ENCODE assay signal across 8 mouse cellular contexts in the genomic region with DNA sequence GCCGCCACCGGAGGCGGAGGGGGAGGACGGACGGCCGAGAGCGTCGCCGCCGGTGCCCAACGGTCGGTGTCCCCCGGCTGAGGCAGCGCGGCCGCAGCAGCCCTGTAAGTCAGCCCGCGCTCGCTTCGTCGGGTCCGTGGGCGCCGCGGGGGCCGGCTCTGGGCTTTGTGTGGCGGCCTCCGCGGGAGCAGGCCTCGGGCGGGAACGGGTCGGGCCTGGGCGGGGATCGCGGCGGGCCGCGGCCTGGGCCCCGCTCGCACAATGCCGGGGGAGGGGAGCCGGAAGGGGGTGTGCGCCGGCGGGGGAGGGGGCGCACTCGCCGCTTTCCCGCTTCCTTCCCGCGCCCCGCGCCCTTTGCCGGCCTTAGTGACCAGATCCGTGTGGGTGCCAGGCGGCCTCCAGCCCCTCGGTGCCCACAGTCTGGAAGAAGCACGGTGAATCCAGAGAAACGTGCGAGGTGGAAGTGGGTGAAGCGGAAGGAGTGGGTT. TPM values are rescaled to one million over a fixed set of nuclear protein-coding genes. Genes with fewer than 3 reads are reported as not detected.
DNase-seq lines count a peak whose midpoint lies in the region; ATAC-seq and TF ChIP-seq lines count a peak whose summit lies in the region.

No protein-coding gene starts in this region.

- WGBS in heart, adult 2 months, result under 1% methylated on average over 45 of the region's 62 CpGs
- WGBS in lung, adult 2 months, result under 1% methylated on average over 42 of the region's 62 CpGs
- 1% methylated on average over 48 of the region's 62 CpGs for WGBS in neural tube, embryonic 12.5 days

- intact Hi-C loops in heart, adult 2 months (cut with DNase I), result loop anchor here (1.0 to 2.0 kb wide), 2 partner anchors 34 to 247 kb away; partner anchors contain the start of gene Laptm4a

- peak overlapping the region; percentile 96 for H3K9ac ChIP-seq in heart, adult 2 months (ENCODE audit: low read depth, low read length)
- H3K9ac ChIP-seq in neural tube, embryonic 12.5 days, result peak overlapping the region; percentile 99

- H3K27me3 ChIP-seq in G1E (ENCODE audit: insufficient read depth, low read length), result no peaks in the 10 kb centered on the region
- H3K27me3 ChIP-seq in heart, adult 2 months (ENCODE audit: control insufficient read depth, insufficient read depth, low read length), result no peaks in the 10 kb centered on the region
- no peaks in the 10 kb centered on the region for H3K27me3 ChIP-seq in neural tube, embryonic 12.5 days (replicated peaks)

- H3K4me1 ChIP-seq in G1E (ENCODE audit: insufficient read depth, low read depth, low read length), result peaks cover 21% of the 10 kb centered on the region
- peaks cover 9% of the 10 kb centered on the region for H3K4me1 ChIP-seq in heart, adult 2 months (ENCODE audit: control insufficient read depth, insufficient read depth, low read length)
- peaks cover 11% of the 10 kb centered on the region for H3K4me1 ChIP-seq in lung, adult 2 months (ENCODE audit: control insufficient read depth, insufficient read depth, low read length)
- peaks cover 13% of the 10 kb centered on the region for H3K4me1 ChIP-seq in neural tube, embryonic 12.5 days

- peak overlapping the region; percentile 97 for H3K27ac ChIP-seq in heart, adult 2 months
- H3K27ac ChIP-seq in neural tube, embryonic 12.5 days, result peak overlapping the region; percentile 98

- H3K79me2 ChIP-seq in heart, adult 2 months (replicated peaks; ENCODE audit: control insufficient read depth, insufficient read depth, low read length), result peaks cover 5% of the 10 kb centered on the region; the same call in 1 of the 2 replicates

- H3K4me3 ChIP-seq in G1E (ENCODE audit: low read depth, low read length), result peak overlapping the region; percentile 91
- H3K4me3 ChIP-seq in heart, adult 2 months, result peak overlapping the region; percentile 75
- peak overlapping the region; percentile 85 for H3K4me3 ChIP-seq in lung, adult 2 months (replicated peaks; ENCODE audit: extremely low read depth, low read depth, low read length)
- peak overlapping the region; percentile 91 for H3K4me3 ChIP-seq in neural tube, embryonic 12.5 days

- H3K4me2 ChIP-seq in neural tube, embryonic 12.5 days (replicated peaks), result peak overlapping the region; percentile 69

- DNase-seq in 416B (ENCODE audit: low read depth) (peak; percentile 34), G1E (ENCODE audit: low spot score) (peak; percentile 53)
- DNase-seq in embryo, embryonic 10.5 days (ENCODE audit: low spot score), result peak; percentile 70
- DNase-seq in heart, adult 2 months, result peak; percentile 80
- DNase-seq in kidney, postnatal 10 days, result peak; percentile 78
- peak; percentile 74 for DNase-seq in lung, adult 2 months
- DNase-seq in thymus, postnatal 0 days (ENCODE audit: low spot score), result peak; percentile 71

- TF ChIP-seq EP300 in heart, adult 2 months (IDR thresholded peaks at IDR 0.05; ENCODE audit: insufficient read depth, low read depth, low read length), result no peak

- H3K36me3 ChIP-seq in G1E (replicated peaks), result peaks cover 3% of the 10 kb centered on the region
- peaks cover 19% of the 10 kb centered on the region for H3K36me3 ChIP-seq in heart, adult 2 months (ENCODE audit: control insufficient read depth, insufficient read depth, low read length)
- H3K36me3 ChIP-seq in neural tube, embryonic 12.5 days, result no peaks in the 10 kb centered on the region

- no peaks in the 10 kb centered on the region for H3K9me3 ChIP-seq in G1E (replicated peaks)
- no peaks in the 10 kb centered on the region for H3K9me3 ChIP-seq in neural tube, embryonic 12.5 days

- no peak for TF ChIP-seq POLR2A in heart, adult 2 months (IDR thresholded peaks at IDR 0.05; ENCODE audit: insufficient read depth, low read depth, low read length)
- no peak for TF ChIP-seq POLR2A in lung, adult 2 months (IDR thresholded peaks at IDR 0.05; ENCODE audit: borderline replicate concordance, extremely low read depth, low read depth, low read length)

- no peak for ATAC-seq in G1E (ENCODE audit: extremely low read depth, insufficient number of reproducible peaks, low FRiP score, poor library complexity, severe bottlenecking)
- ATAC-seq in neural tube, embryonic 12.5 days (ENCODE audit: low FRiP score, low read depth), result peak; percentile 82

- no peak for TF ChIP-seq CTCF in G1E (IDR thresholded peaks at IDR 0.05; ENCODE audit: low read depth, low read length)
- no peak for TF ChIP-seq CTCF in heart, adult 2 months (IDR thresholded peaks at IDR 0.05)
- TF ChIP-seq CTCF in lung, adult 2 months (IDR thresholded peaks at IDR 0.05; ENCODE audit: insufficient read depth, low read length), result no peak

RNA-seq across cellular contexts. Expression of gene Pum2, which starts 0.5 kb away (rescaled TPM):
- total RNA-seq in G1E (2014; fragmentation: Nextera tagmentation) (178 and 191 TPM in 2 replicates), G1E (2017) (151 and 172 TPM in 2 replicates)
- 51.3 and 72.9 TPM in 2 replicates for polyA plus RNA-seq in G1E (2012)
- total RNA-seq in heart, adult 2 months (2021), result 100 to 1,000 TPM; 130 TPM
- polyA plus RNA-seq in heart, adult 2 months (2012; rRNA removed), result 38.6 and 68.9 TPM in 2 replicates
- polyA plus RNA-seq in lung, adult 2 months (2012; rRNA removed), result 48.9 and 59.1 TPM in 2 replicates
- 53.0 and 55.5 TPM in 2 replicates for polyA plus RNA-seq in neural tube, embryonic 12.5 days (2016; fragmentation: Nextera tagmentation; extraction: Ambion mirVana)
- 46.9 and 54.6 TPM in 2 replicates for polyA plus RNA-seq in thymus, postnatal 0 days (2015; fragmentation: Nextera tagmentation; extraction: Ambion mirVana)
